Mouse (Mus musculus) neural tube, embryonic 11.5 days (tissue): ENCODE results near the gene Ift43. TPM values are rescaled to one million over a fixed set of nuclear protein-coding genes. Genes with fewer than 3 reads are reported as not detected.

Experiments used
- ATAC-seq: fragments of 200-750 bp; cut with Nextera tagmentation; 2 replicates; pipeline ENCODE4 v1.8.0; 2017; ENCODE audit warnings: moderate number of reproducible peaks, mild to moderate bottlenecking, moderate TSS enrichment, moderate library complexity; ENCODE audit not compliant: insufficient read depth, low FRiP score, low TSS enrichment
- DNase-seq: peaks from one replicate; pipeline ENCODE4 v3.0.0-alpha.2; 2015; ENCODE audit warnings: low spot score
- H3K27ac ChIP-seq: fragments of 300-500 bp; sonication (generic); 2 replicates; pipeline ENCODE4 v1.5.1; 2014; ENCODE audit warnings: low read depth, mild to moderate bottlenecking, low read length
- H3K27me3 ChIP-seq: fragments of 300-500 bp; sonication (generic); 2 replicates; pipeline ENCODE4 v1.6.1; 2014; ENCODE audit warnings: mild to moderate bottlenecking, low read length, mixed read lengths; ENCODE audit not compliant: control insufficient read depth, insufficient read depth
- H3K36me3 ChIP-seq: fragments of 300-500 bp; sonication (generic); 2 replicates; pipeline ENCODE4 v1.6.1; 2014; ENCODE audit warnings: mild to moderate bottlenecking, low read length, moderate library complexity, mixed read lengths; ENCODE audit not compliant: control insufficient read depth, insufficient read depth
- H3K4me1 ChIP-seq: fragments of 300-500 bp; sonication (generic); 2 replicates; pipeline ENCODE4 v1.6.1; 2014; ENCODE audit warnings: low read length, mixed read lengths; ENCODE audit not compliant: control insufficient read depth, insufficient read depth
- H3K4me2 ChIP-seq: fragments of 300-500 bp; sonication (generic); 2 replicates; pipeline ENCODE4 v1.6.1; 2014; ENCODE audit warnings: low read depth, mild to moderate bottlenecking, moderate library complexity
- H3K4me3 ChIP-seq: fragments of 300-500 bp; sonication (generic); 2 replicates; pipeline ENCODE4 v1.5.1; 2014; ENCODE audit warnings: low read depth, low read length
- H3K9ac ChIP-seq: fragments of 300-500 bp; sonication (generic); 2 replicates; pipeline ENCODE4 v1.6.1; 2014; ENCODE audit warnings: mild to moderate bottlenecking, low read length
- H3K9me3 ChIP-seq: fragments of 300-500 bp; sonication (generic); 2 replicates; pipeline ENCODE4 v1.6.1; 2016; ENCODE audit warnings: low read length; ENCODE audit not compliant: control insufficient read depth
- WGBS: fragments of 180-500 bp; shearing (Covaris S2); extraction: QIAGEN DNeasy Blood & Tissue Kit; methylation state at CpG from one replicate; pipeline ENCODE4 v1.1.7; 2014; 5-methylcytosine and 5-hydroxymethylcytosine counted together
- polyA plus RNA-seq: library from polyadenylated mRNA; unstranded; fragments of >200 nt; fragmentation: Nextera tagmentation; extraction: Ambion mirVana; gene quantifications from 2 replicates; pipeline ENCODE4 v1.2.1, GENCODE M21; 2014

Gene Ift43
- polyA plus RNA-seq, 1 experiment from 2014 or later: 88.1 TPM

DNA sequence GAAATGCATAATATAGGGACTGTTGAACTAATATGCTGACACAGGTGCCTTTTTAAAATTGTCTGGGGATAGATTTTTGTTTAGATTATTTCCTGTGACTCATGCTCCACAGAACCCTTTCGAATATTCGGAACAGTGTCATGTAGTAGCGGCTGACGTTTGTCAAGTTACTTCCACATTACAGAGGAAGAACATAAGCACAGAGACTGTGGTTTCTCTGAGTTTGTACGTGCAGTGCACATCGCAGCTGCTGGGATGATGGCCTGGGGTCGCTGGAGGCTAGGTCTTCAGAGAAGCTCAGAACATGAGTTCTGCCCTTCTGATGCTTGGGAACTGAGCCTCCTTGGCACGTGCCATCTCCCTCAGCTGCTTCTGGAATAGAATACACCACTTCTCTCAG, 35.0 kb upstream of the Ift43 start:
- DNase-seq: no peak
- Histone ChIP-seq H3K4me1 (0 out of 2 replicates have a peak, but pooled peaks cover 3% of the 10 kb centered on the region), H3K36me3 (no peaks in the 10 kb centered on the region), H3K9ac (no peak overlapping the region), H3K27me3 (no peaks in the 10 kb centered on the region), H3K4me2 (no peak overlapping the region), H3K27ac (no peak overlapping the region), H3K9me3 (no peaks in the 10 kb centered on the region), H3K4me3 (no peak overlapping the region)
- WGBS: 88% methylated on average over 8 of the region's 8 CpGs
- ATAC-seq: no peak

DNA sequence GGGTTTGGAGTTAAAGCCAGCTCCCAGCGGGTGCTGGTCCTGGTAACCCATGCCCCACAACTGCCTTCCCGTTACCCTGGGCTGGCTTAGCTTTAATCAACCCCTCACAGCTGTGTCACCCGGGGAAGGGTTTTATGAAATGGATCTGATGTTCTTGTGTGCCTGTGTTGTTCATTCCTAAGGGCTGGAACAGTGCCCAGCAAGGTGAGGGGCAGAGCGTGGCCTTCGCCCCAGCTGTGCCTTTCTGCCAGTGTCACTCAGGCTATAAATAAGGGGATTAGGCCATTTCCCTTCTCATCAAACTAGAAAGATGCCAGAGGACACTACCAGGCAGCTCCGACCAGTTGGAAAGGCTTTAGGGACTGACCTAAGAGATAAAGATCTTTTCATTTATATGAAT, 32.5 kb upstream of the Ift43 start:
- WGBS: 76% methylated on average over 6 of the region's 6 CpGs
- no peaks in the 10 kb centered on the region for H3K9me3 ChIP-seq
- H3K27ac ChIP-seq: no peak overlapping the region
- ATAC-seq (no peak), DNase-seq (no peak)
- H3K27me3 ChIP-seq: no peaks in the 10 kb centered on the region
- H3K4me3 ChIP-seq: no peak overlapping the region
- H3K9ac ChIP-seq: no peak overlapping the region
- H3K36me3 ChIP-seq: no peaks in the 10 kb centered on the region
- 0 out of 2 replicates have a peak, but pooled peaks cover 3% of the 10 kb centered on the region for H3K4me1 ChIP-seq
- H3K4me2 ChIP-seq: no peak overlapping the region

DNA sequence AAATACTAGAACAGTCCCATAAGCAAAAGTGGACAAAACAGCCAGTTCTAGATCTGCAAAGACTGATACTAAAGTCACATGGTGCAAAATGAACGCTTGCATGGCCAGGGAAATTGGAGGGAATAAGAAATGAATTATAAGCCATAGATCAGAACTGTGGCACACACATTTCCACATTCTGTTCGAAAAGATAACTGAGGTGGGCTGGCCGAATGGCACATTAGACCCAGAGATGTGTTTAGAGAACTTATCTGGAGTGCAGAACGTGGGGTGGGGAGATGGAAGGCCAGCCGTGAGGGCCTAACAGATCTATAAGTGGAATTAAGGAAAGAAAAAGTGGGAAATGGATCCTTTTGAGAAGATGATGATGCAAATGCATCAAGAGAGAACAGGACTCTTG, 30.9 kb upstream of the Ift43 start:
- Histone ChIP-seq H3K9me3 (no peaks in the 10 kb centered on the region), H3K4me3 (no peak overlapping the region), H3K4me1 (0 out of 2 replicates have a peak, but pooled peaks cover 3% of the 10 kb centered on the region), H3K27me3 (no peaks in the 10 kb centered on the region), H3K36me3 (no peaks in the 10 kb centered on the region), H3K27ac (no peak overlapping the region), H3K4me2 (no peak overlapping the region), H3K9ac (no peak overlapping the region)
- DNase-seq (no peak), ATAC-seq (no peak)
- 91% methylated on average over 5 of the region's 5 CpGs for WGBS

DNA sequence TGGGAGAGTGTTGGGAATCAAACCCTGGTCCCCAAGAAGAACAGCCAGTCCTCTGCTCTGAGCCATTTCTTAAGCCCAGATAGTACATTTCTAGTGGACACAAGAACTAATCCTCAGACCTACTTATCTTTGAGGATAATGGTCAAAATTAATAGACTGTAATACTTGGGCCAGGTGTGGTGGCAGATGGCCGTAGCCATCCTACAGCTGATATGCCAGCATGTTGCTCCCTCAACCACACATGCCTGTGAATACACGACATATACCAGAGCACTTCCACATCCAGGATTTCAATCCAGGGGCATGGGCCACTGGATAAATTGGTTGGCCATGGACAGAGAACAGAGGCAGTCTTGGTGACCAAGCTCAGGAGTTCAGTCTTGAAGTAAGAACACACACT, 27.0 kb upstream of the Ift43 start:
- H3K9ac ChIP-seq: no peak overlapping the region
- no peaks in the 10 kb centered on the region for H3K4me1 ChIP-seq
- H3K27ac ChIP-seq: no peak overlapping the region
- H3K4me2 ChIP-seq: no peak overlapping the region
- no peaks in the 10 kb centered on the region for H3K36me3 ChIP-seq
- H3K27me3 ChIP-seq: no peaks in the 10 kb centered on the region
- no peak overlapping the region for H3K4me3 ChIP-seq
- DNase-seq: no peak
- no peak for ATAC-seq
- WGBS: 88% methylated on average over 2 of the region's 2 CpGs
- no peaks in the 10 kb centered on the region for H3K9me3 ChIP-seq

DNA sequence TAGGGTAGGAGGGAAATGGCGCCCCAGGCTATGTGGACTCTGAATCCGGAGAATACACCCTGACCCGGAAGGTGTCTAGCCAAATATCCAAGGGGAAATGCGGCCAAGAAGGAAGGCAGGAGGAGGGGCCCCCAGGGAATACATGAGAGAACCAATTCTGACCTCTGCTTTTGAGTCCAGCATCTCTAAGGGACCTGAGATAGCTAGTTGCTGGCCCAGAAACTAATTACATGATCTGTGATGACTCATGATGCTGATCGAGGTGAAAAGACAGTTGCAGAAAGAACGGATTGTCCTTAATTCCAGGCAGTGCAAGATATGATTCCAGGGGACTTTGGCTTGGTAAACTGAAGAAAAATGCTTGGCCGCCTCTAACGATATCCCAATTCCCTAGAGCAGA, 25.4 kb upstream of the Ift43 start:
- 88% methylated on average over 8 of the region's 8 CpGs for WGBS
- no peaks in the 10 kb centered on the region for H3K9me3 ChIP-seq
- H3K4me1 ChIP-seq: no peaks in the 10 kb centered on the region
- H3K36me3 ChIP-seq: 0 out of 2 replicates have a peak, but pooled peaks cover 2% of the 10 kb centered on the region
- no peak for ATAC-seq
- no peaks in the 10 kb centered on the region for H3K27me3 ChIP-seq
- no peak overlapping the region for H3K4me2 ChIP-seq
- no peak overlapping the region for H3K4me3 ChIP-seq
- no peak overlapping the region for H3K27ac ChIP-seq
- H3K9ac ChIP-seq: no peak overlapping the region
- DNase-seq: no peak

DNA sequence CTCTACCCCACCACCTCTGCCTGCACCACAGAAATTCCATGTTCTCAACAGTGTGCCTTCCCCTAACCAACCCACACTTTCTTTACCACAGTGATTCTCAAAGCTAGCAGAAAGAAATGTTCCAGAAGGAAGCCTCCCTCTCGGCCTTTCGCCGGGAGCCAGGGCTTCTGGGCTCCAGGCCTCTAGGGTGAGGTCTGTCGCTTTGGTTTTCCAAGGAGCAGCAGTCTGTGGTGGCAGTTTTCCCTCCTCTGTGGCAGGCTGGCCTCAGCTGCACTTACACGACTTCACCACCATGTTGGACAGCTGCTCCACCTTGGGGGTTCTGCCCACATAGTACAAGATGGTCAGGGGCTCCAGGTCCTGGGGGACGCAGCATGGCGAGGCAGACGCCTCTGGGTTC, 24.8 kb upstream of the Ift43 start:
- no peak overlapping the region for H3K4me3 ChIP-seq
- no peak overlapping the region for H3K27ac ChIP-seq
- H3K9me3 ChIP-seq: no peaks in the 10 kb centered on the region
- no peaks in the 10 kb centered on the region for H3K4me1 ChIP-seq
- no peak for ATAC-seq
- H3K36me3 ChIP-seq: 0 out of 2 replicates have a peak, but pooled peaks cover 3% of the 10 kb centered on the region
- 85% methylated on average over 8 of the region's 8 CpGs for WGBS
- DNase-seq: no peak
- H3K4me2 ChIP-seq: no peak overlapping the region
- no peak overlapping the region for H3K9ac ChIP-seq
- no peaks in the 10 kb centered on the region for H3K27me3 ChIP-seq

DNA sequence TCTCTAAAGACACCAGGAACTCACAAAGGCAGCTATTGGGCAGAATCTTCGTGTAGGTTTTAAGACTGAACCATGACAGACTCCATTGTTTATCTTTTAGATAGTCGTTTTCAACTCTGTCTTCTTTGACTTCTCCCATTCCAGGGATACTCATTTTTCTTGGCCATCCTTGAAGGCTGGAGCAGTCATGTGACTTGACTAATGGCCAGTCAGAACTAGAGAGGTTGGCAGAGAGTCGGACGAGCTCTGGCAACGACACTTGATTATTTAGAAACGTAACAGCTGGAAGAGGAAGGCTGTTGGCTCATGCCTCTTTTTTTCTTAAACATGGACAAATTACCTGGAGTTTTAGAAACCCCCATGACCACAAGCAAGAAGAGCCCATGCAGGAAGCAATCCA, 23.0 kb upstream of the Ift43 start:
- Histone ChIP-seq H3K4me1 (no peaks in the 10 kb centered on the region), H3K9ac (no peak overlapping the region), H3K4me3 (no peak overlapping the region), H3K36me3 (0 out of 2 replicates have a peak, but pooled peaks cover 3% of the 10 kb centered on the region), H3K4me2 (no peak overlapping the region), H3K9me3 (no peaks in the 10 kb centered on the region), H3K27ac (no peak overlapping the region), H3K27me3 (no peaks in the 10 kb centered on the region)
- 86% methylated on average over 6 of the region's 6 CpGs for WGBS
- no peak for DNase-seq
- no peak for ATAC-seq

DNA sequence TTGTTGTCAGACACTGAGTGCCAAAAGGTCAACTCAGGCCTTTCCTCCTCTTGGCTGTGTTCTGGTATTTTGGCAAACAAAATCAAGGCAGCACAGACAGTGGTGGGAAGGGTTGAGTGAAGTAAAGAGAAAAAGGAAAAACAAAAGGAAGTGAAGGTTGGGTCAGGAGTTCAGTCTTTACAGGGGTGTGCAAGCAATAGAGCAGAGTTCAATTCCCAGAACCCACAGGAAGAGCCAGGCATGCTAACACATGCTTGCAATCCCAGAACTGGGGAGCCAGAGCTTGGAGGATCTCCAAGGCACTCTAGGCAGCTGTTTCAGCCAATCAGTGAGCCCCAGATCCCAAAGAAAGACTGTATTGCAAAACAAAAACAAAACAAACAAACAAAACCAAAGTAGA, 17.5 kb upstream of the Ift43 start:
- no peak for DNase-seq
- Histone ChIP-seq H3K27me3 (no peaks in the 10 kb centered on the region), H3K9ac (no peak overlapping the region), H3K4me3 (no peak overlapping the region), H3K36me3 (0 out of 2 replicates have a peak, but pooled peaks cover 3% of the 10 kb centered on the region), H3K4me2 (no peak overlapping the region), H3K9me3 (no peaks in the 10 kb centered on the region), H3K4me1 (no peaks in the 10 kb centered on the region), H3K27ac (no peak overlapping the region)
- no peak for ATAC-seq

DNA sequence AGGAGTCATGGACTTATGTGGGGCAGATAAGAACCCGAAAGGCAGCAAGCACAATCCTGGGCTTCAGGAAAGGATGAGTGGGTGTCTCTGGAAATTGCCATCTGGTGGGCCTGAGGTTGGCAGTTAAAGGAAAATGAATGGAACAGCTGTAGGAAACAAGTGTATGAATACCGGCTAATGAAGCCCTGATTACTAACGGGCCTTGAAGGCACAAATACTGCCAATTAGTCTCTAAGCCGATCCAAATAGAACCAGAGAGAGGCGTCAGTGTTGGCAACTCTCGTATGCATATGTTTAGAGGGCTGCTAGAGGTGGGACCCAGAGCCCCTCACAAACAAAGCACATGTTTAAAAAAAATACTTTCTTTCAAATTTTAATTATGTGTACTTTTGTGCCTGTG, 10.9 kb upstream of the Ift43 start:
- ATAC-seq: no peak
- WGBS: 84% methylated on average over 6 of the region's 6 CpGs
- Histone ChIP-seq H3K36me3 (no peaks in the 10 kb centered on the region), H3K4me1 (no peaks in the 10 kb centered on the region), H3K4me2 (no peak overlapping the region), H3K27ac (no peak overlapping the region), H3K27me3 (no peaks in the 10 kb centered on the region), H3K9me3 (no peaks in the 10 kb centered on the region), H3K9ac (no peak overlapping the region), H3K4me3 (no peak overlapping the region)
- no peak for DNase-seq
